Mouse (Mus musculus): ENCODE data around the gene Notum. TPM values are rescaled to one million over a fixed set of nuclear protein-coding genes. Genes with fewer than 3 reads are reported as not detected.

Notum gene
- total RNA-seq (2014; rRNA removed) (29.8 and 34.9 TPM in 2 replicates), polyA plus RNA-seq (2012; rRNA removed) (56.0 and 61.6 TPM in 2 replicates)

GRCm38 (mm10) chr11:120661076-120661460, at the start of gene Notum:
Notum (minus strand) TSS chr11:120661175.
- Histone ChIP-seq H3K4me3 (ENCODE audit: insufficient read depth, low read depth, low read length) (peak within 1 kb of the TSS; percentile 59), H3K27ac (replicated peaks; ENCODE audit: insufficient read depth, low read depth, low read length) (peak within 1 kb of the TSS; percentile 64), H3K36me3 (ENCODE audit: control insufficient read depth, insufficient read depth, low read length) (no peaks in the 10 kb centered on the region), H3K4me1 (ENCODE audit: control insufficient read depth, insufficient read depth, low read length) (0 out of 2 replicates have a peak, but pooled peaks cover 3% of the 10 kb centered on the region), H3K9ac (ENCODE audit: low read depth, low read length) (peak within 1 kb of the TSS; percentile 86), H3K27me3 (ENCODE audit: control insufficient read depth, insufficient read depth, low read length) (no peaks in the 10 kb centered on the region), H3K79me2 (ENCODE audit: control insufficient read depth, insufficient read depth, low read length) (no peaks in the 10 kb centered on the region)
- WGBS: 2% methylated on average over 35 of the region's 35 CpGs
- TF ChIP-seq POLR2A (IDR thresholded peaks at IDR 0.05; ENCODE audit: extremely low read depth, insufficient read depth, low read length) (no peak), CTCF (IDR thresholded peaks at IDR 0.05; ENCODE audit: low read depth, low read length) (no peak)
- DNase-seq (ENCODE audit: extremely low read depth, low read depth, low spot score): peak; percentile 35

- H3K36me3 ChIP-seq (ENCODE audit: control insufficient read depth, insufficient read depth, low read length): no peaks in the 10 kb centered on the region
- H3K9ac ChIP-seq (ENCODE audit: low read depth, low read length): no peak overlapping the region
- no peak overlapping the region for H3K4me3 ChIP-seq (ENCODE audit: insufficient read depth, low read depth, low read length)
- no peaks in the 10 kb centered on the region for H3K79me2 ChIP-seq (ENCODE audit: control insufficient read depth, insufficient read depth, low read length)
- H3K4me1 ChIP-seq (ENCODE audit: control insufficient read depth, insufficient read depth, low read length): peaks cover 9% of the 10 kb centered on the region
- TF ChIP-seq CTCF (IDR thresholded peaks at IDR 0.05; ENCODE audit: low read depth, low read length): no peak
- TF ChIP-seq POLR2A (IDR thresholded peaks at IDR 0.05; ENCODE audit: extremely low read depth, insufficient read depth, low read length): no peak
- WGBS: 90% methylated on average over 5 of the region's 5 CpGs
- H3K27me3 ChIP-seq (ENCODE audit: control insufficient read depth, insufficient read depth, low read length): no peaks in the 10 kb centered on the region
- H3K27ac ChIP-seq (replicated peaks; ENCODE audit: insufficient read depth, low read depth, low read length): no peak overlapping the region
- no peak for DNase-seq (ENCODE audit: extremely low read depth, low read depth, low spot score)
Observed at GRCm38 (mm10) chr11:120710672-120711071, 49.7 kb upstream of the Notum start.

- Histone ChIP-seq H3K27ac (replicated peaks; ENCODE audit: insufficient read depth, low read depth, low read length) (no peak overlapping the region), H3K4me1 (ENCODE audit: control insufficient read depth, insufficient read depth, low read length) (peaks cover 7% of the 10 kb centered on the region), H3K9ac (ENCODE audit: low read depth, low read length) (no peak overlapping the region), H3K4me3 (ENCODE audit: insufficient read depth, low read depth, low read length) (no peak overlapping the region), H3K79me2 (ENCODE audit: control insufficient read depth, insufficient read depth, low read length) (no peaks in the 10 kb centered on the region), H3K27me3 (ENCODE audit: control insufficient read depth, insufficient read depth, low read length) (no peaks in the 10 kb centered on the region), H3K36me3 (ENCODE audit: control insufficient read depth, insufficient read depth, low read length) (no peaks in the 10 kb centered on the region)
- WGBS: 53% methylated on average over 2 of the region's 2 CpGs
- DNase-seq (ENCODE audit: extremely low read depth, low read depth, low spot score): peak; percentile 51
- TF ChIP-seq CTCF (IDR thresholded peaks at IDR 0.05; ENCODE audit: low read depth, low read length) (no peak), POLR2A (IDR thresholded peaks at IDR 0.05; ENCODE audit: extremely low read depth, insufficient read depth, low read length) (no peak)
Observed at GRCm38 (mm10) chr11:120709551-120709950, 48.6 kb upstream of the Notum start.

GRCm38 (mm10) chr11:120707969-120708368, 47.0 kb upstream of the Notum start:
- Histone ChIP-seq H3K4me3 (ENCODE audit: insufficient read depth, low read depth, low read length) (no peak overlapping the region), H3K79me2 (ENCODE audit: control insufficient read depth, insufficient read depth, low read length) (no peaks in the 10 kb centered on the region), H3K36me3 (ENCODE audit: control insufficient read depth, insufficient read depth, low read length) (no peaks in the 10 kb centered on the region), H3K4me1 (ENCODE audit: control insufficient read depth, insufficient read depth, low read length) (peaks cover 2% of the 10 kb centered on the region), H3K27me3 (ENCODE audit: control insufficient read depth, insufficient read depth, low read length) (no peaks in the 10 kb centered on the region), H3K27ac (replicated peaks; ENCODE audit: insufficient read depth, low read depth, low read length) (no peak overlapping the region), H3K9ac (ENCODE audit: low read depth, low read length) (no peak overlapping the region)
- TF ChIP-seq POLR2A (IDR thresholded peaks at IDR 0.05; ENCODE audit: extremely low read depth, insufficient read depth, low read length) (no peak), CTCF (IDR thresholded peaks at IDR 0.05; ENCODE audit: low read depth, low read length) (no peak)
- WGBS: 85% methylated on average over 5 of the region's 5 CpGs
- DNase-seq (ENCODE audit: extremely low read depth, low read depth, low spot score): no peak

- no peak overlapping the region for H3K9ac ChIP-seq (ENCODE audit: low read depth, low read length)
- no peaks in the 10 kb centered on the region for H3K4me1 ChIP-seq (ENCODE audit: control insufficient read depth, insufficient read depth, low read length)
- no peak for DNase-seq (ENCODE audit: extremely low read depth, low read depth, low spot score)
- H3K27me3 ChIP-seq (ENCODE audit: control insufficient read depth, insufficient read depth, low read length): no peaks in the 10 kb centered on the region
- TF ChIP-seq POLR2A (IDR thresholded peaks at IDR 0.05; ENCODE audit: extremely low read depth, insufficient read depth, low read length) (no peak), CTCF (IDR thresholded peaks at IDR 0.05; ENCODE audit: low read depth, low read length) (no peak)
- H3K4me3 ChIP-seq (ENCODE audit: insufficient read depth, low read depth, low read length): no peak overlapping the region
- 87% methylated on average over 12 of the region's 12 CpGs for WGBS
- H3K27ac ChIP-seq (replicated peaks; ENCODE audit: insufficient read depth, low read depth, low read length): no peak overlapping the region
- no peaks in the 10 kb centered on the region for H3K36me3 ChIP-seq (ENCODE audit: control insufficient read depth, insufficient read depth, low read length)
- no peaks in the 10 kb centered on the region for H3K79me2 ChIP-seq (ENCODE audit: control insufficient read depth, insufficient read depth, low read length)
Observed at GRCm38 (mm10) chr11:120707225-120707624, 46.2 kb upstream of the Notum start.

- 78% methylated on average over 5 of the region's 5 CpGs for WGBS
- TF ChIP-seq POLR2A (IDR thresholded peaks at IDR 0.05; ENCODE audit: extremely low read depth, insufficient read depth, low read length) (no peak), CTCF (IDR thresholded peaks at IDR 0.05; ENCODE audit: low read depth, low read length) (no peak)
- no peaks in the 10 kb centered on the region for H3K79me2 ChIP-seq (ENCODE audit: control insufficient read depth, insufficient read depth, low read length)
- H3K4me1 ChIP-seq (ENCODE audit: control insufficient read depth, insufficient read depth, low read length): no peaks in the 10 kb centered on the region
- H3K27ac ChIP-seq (replicated peaks; ENCODE audit: insufficient read depth, low read depth, low read length): no peak overlapping the region
- H3K36me3 ChIP-seq (ENCODE audit: control insufficient read depth, insufficient read depth, low read length): peaks cover 3% of the 10 kb centered on the region; the same call in 1 of the 2 replicates
- H3K4me3 ChIP-seq (ENCODE audit: insufficient read depth, low read depth, low read length): no peak overlapping the region
- no peak overlapping the region for H3K9ac ChIP-seq (ENCODE audit: low read depth, low read length)
- no peaks in the 10 kb centered on the region for H3K27me3 ChIP-seq (ENCODE audit: control insufficient read depth, insufficient read depth, low read length)
- DNase-seq (ENCODE audit: extremely low read depth, low read depth, low spot score): no peak
Observed at GRCm38 (mm10) chr11:120706120-120706519, 45.1 kb upstream of the Notum start.
